Mouse (Mus musculus): ENCODE data around the gene Gnl3l.

DNA sequence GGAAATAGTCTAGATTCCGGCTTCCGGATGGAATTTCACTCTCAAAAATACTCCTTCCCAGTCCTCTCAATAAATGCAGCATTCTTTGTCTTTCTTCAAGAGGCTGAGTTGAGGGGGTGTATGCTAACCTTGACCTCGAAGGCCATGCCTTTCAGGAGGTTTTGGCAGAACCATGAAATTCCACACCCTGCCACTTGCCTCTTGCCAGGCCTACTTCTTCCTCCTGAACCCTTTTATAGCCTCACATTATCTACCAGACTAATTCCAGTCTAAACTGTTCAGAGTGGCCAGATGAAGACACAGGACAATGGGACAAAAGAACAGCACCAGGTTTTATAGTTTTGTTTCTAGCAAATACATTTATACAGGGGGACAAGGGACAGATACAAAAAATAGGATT is 14.3 kb upstream of the Gnl3l start:
- no peak for TF ChIP-seq CTCF (IDR thresholded peaks at IDR 0.05; ENCODE audit: extremely low read depth, insufficient read depth, low read length)
- no peak for TF ChIP-seq POLR2A (IDR thresholded peaks at IDR 0.05; ENCODE audit: extremely low read depth, insufficient read depth, low read length)
